Mouse (Mus musculus) kidney, postnatal 25 days (tissue): ENCODE measurements around the gene Htra2.

ENCODE experiments used
- DNase-seq, 2 experiments: peaks; one replicate each; pipeline ENCODE4 v3.0.0; 2021; ENCODE audit warnings: mixed read lengths in 2 of 2

Gene Htra2

GRCm38 (mm10) chr6:83003082-83003481 lies 52.0 kb downstream of the Htra2 start:
- DNase-seq, result no peak
